Mouse (Mus musculus): ENCODE data around the gene Msrb3.
A peak's percentile ranks its signal among the peaks of the same experiment; 100 is the strongest.

Msrb3 gene

GRCm38 (mm10) chr10:120810832-120811571, 87.9 kb downstream of the Msrb3 start:
- DNase-seq (ENCODE audit: low read depth, low spot score): peak; percentile 37

- DNase-seq (ENCODE audit: low read depth, low spot score): peak; percentile 90
Measured at GRCm38 (mm10) chr10:120810053-120810696, 88.7 kb downstream of the Msrb3 start.

- DNase-seq (ENCODE audit: low read depth, low spot score): no peak
Measured at GRCm38 (mm10) chr10:120808167-120808566, 90.7 kb downstream of the Msrb3 start.

- no peak for DNase-seq (ENCODE audit: low read depth, low spot score)
Measured at GRCm38 (mm10) chr10:120801127-120801526, 97.8 kb downstream of the Msrb3 start.

- DNase-seq (ENCODE audit: low read depth, low spot score): no peak
Measured at GRCm38 (mm10) chr10:120799479-120799878, 99.4 kb downstream of the Msrb3 start.

GRCm38 (mm10) chr10:120796749-120797148, 102.2 kb downstream of the Msrb3 start:
- no peak for DNase-seq (ENCODE audit: low read depth, low spot score)

- DNase-seq (ENCODE audit: low read depth, low spot score): no peak
Measured at GRCm38 (mm10) chr10:120794391-120794817, 104.5 kb downstream of the Msrb3 start.

GRCm38 (mm10) chr10:120792191-120792765, 106.6 kb downstream of the Msrb3 start:
- no peak for DNase-seq (ENCODE audit: low read depth, low spot score)

GRCm38 (mm10) chr10:120791438-120791837, 107.5 kb downstream of the Msrb3 start:
- DNase-seq (ENCODE audit: low read depth, low spot score): no peak

GRCm38 (mm10) chr10:120787202-120787601, 111.7 kb downstream of the Msrb3 start:
- no peak for DNase-seq (ENCODE audit: low read depth, low spot score)

GRCm38 (mm10) chr10:120784516-120784915, 114.4 kb downstream of the Msrb3 start:
- DNase-seq (ENCODE audit: low read depth, low spot score): no peak

- no peak for DNase-seq (ENCODE audit: low read depth, low spot score)
Measured at GRCm38 (mm10) chr10:120783393-120783792, 115.5 kb downstream of the Msrb3 start.

GRCm38 (mm10) chr10:120777499-120777898, 121.4 kb downstream of the Msrb3 start:
- DNase-seq (ENCODE audit: low read depth, low spot score): no peak

GRCm38 (mm10) chr10:120775361-120775760, 123.5 kb downstream of the Msrb3 start:
- no peak for DNase-seq (ENCODE audit: low read depth, low spot score)

GRCm38 (mm10) chr10:120767418-120767817, 131.5 kb downstream of the Msrb3 start:
- DNase-seq (ENCODE audit: low read depth, low spot score): no peak

- DNase-seq (ENCODE audit: low read depth, low spot score): peak; percentile 11
Measured at GRCm38 (mm10) chr10:120765398-120765797, 133.5 kb downstream of the Msrb3 start.

GRCm38 (mm10) chr10:120763656-120764466, 135.0 kb downstream of the Msrb3 start:
- peak; percentile 9 for DNase-seq (ENCODE audit: low read depth, low spot score)

- no peak for DNase-seq (ENCODE audit: low read depth, low spot score)
Measured at GRCm38 (mm10) chr10:120762958-120763357, 135.9 kb downstream of the Msrb3 start.

- no peak for DNase-seq (ENCODE audit: low read depth, low spot score)
Measured at GRCm38 (mm10) chr10:120760679-120761078, 138.2 kb downstream of the Msrb3 start.

GRCm38 (mm10) chr10:120759883-120760282, 139.0 kb downstream of the Msrb3 start:
- no peak for DNase-seq (ENCODE audit: low read depth, low spot score)

- DNase-seq (ENCODE audit: low read depth, low spot score): no peak
Measured at GRCm38 (mm10) chr10:120752454-120752853, 146.4 kb downstream of the Msrb3 start.

GRCm38 (mm10) chr10:120751821-120752261, 147.1 kb downstream of the Msrb3 start:
- DNase-seq (ENCODE audit: low read depth, low spot score): no peak

All from 3T3-L1 (cell line).